Mouse (Mus musculus) splenic B cell, adult 2 months (primary cell): ENCODE measurements around the gene Nkain1.
A peak's percentile ranks its signal among the peaks of the same experiment; 100 is the strongest.

Experiments used
- DNase-seq: peaks from one replicate; pipeline ENCODE4 v3.0.0-alpha.2; 2011; ENCODE audit warnings: low read depth, low spot score
- H3K27me3 ChIP-seq: 2 replicates; pipeline ENCODE4 v1.6.1; 2012; ENCODE audit warnings: mild to moderate bottlenecking, low read length, moderate library complexity, mixed read lengths; ENCODE audit not compliant: control insufficient read depth, poor library complexity, insufficient read depth, severe bottlenecking
- H3K36me3 ChIP-seq: 2 replicates; pipeline ENCODE4 v1.6.1; 2012; ENCODE audit warnings: mild to moderate bottlenecking, low read length, moderate library complexity, mixed read lengths; ENCODE audit not compliant: control insufficient read depth, poor library complexity, insufficient read depth, severe bottlenecking

Nkain1 gene

GRCm38 (mm10) chr4:130560576-130561310 lies 13.2 kb downstream of the Nkain1 start:
- DNase-seq, result no peak
- no peaks in the 10 kb centered on the region for H3K27me3 ChIP-seq
- no peaks in the 10 kb centered on the region for H3K36me3 ChIP-seq

GRCm38 (mm10) chr4:130559220-130559619 lies 14.8 kb downstream of the Nkain1 start:
- Histone ChIP-seq H3K27me3 (no peaks in the 10 kb centered on the region), H3K36me3 (no peaks in the 10 kb centered on the region)
- no peak for DNase-seq

- H3K27me3 ChIP-seq, result no peaks in the 10 kb centered on the region
- H3K36me3 ChIP-seq, result no peaks in the 10 kb centered on the region
- DNase-seq, result no peak
Observed at GRCm38 (mm10) chr4:130557852-130558251, 16.1 kb downstream of the Nkain1 start.

GRCm38 (mm10) chr4:130556992-130557391 lies 17.0 kb downstream of the Nkain1 start:
- no peaks in the 10 kb centered on the region for H3K36me3 ChIP-seq
- H3K27me3 ChIP-seq, result no peaks in the 10 kb centered on the region
- DNase-seq, result no peak

- H3K36me3 ChIP-seq, result no peaks in the 10 kb centered on the region
- no peaks in the 10 kb centered on the region for H3K27me3 ChIP-seq
- no peak for DNase-seq
Observed at GRCm38 (mm10) chr4:130556224-130556623, 17.7 kb downstream of the Nkain1 start.

GRCm38 (mm10) chr4:130553121-130553448 lies 20.9 kb downstream of the Nkain1 start:
- Histone ChIP-seq H3K36me3 (no peaks in the 10 kb centered on the region), H3K27me3 (no peaks in the 10 kb centered on the region; the same call in 1 of the 2 replicates)
- DNase-seq, result no peak

- no peak for DNase-seq
- H3K27me3 ChIP-seq, result no peaks in the 10 kb centered on the region; the same call in 1 of the 2 replicates
- H3K36me3 ChIP-seq, result no peaks in the 10 kb centered on the region
Observed at GRCm38 (mm10) chr4:130552312-130553120, 21.5 kb downstream of the Nkain1 start.

- no peak for DNase-seq
- H3K36me3 ChIP-seq, result no peaks in the 10 kb centered on the region
- H3K27me3 ChIP-seq, result no peaks in the 10 kb centered on the region; the same call in 1 of the 2 replicates
Observed at GRCm38 (mm10) chr4:130550511-130550910, 23.5 kb downstream of the Nkain1 start.

GRCm38 (mm10) chr4:130549189-130549588 lies 24.8 kb downstream of the Nkain1 start:
- H3K27me3 ChIP-seq, result no peaks in the 10 kb centered on the region; the same call in 1 of the 2 replicates
- H3K36me3 ChIP-seq, result no peaks in the 10 kb centered on the region
- DNase-seq, result peak; percentile 8

- no peaks in the 10 kb centered on the region for H3K36me3 ChIP-seq
- no peaks in the 10 kb centered on the region; the same call in 1 of the 2 replicates for H3K27me3 ChIP-seq
- DNase-seq, result no peak
Observed at GRCm38 (mm10) chr4:130546798-130547562, 27.0 kb downstream of the Nkain1 start.

- H3K36me3 ChIP-seq, result no peaks in the 10 kb centered on the region
- DNase-seq, result no peak
- no peaks in the 10 kb centered on the region for H3K27me3 ChIP-seq
Observed at GRCm38 (mm10) chr4:130544392-130544791, 29.6 kb downstream of the Nkain1 start.

- Histone ChIP-seq H3K36me3 (no peaks in the 10 kb centered on the region), H3K27me3 (no peaks in the 10 kb centered on the region)
- no peak for DNase-seq
Observed at GRCm38 (mm10) chr4:130543121-130543520, 30.9 kb downstream of the Nkain1 start.

GRCm38 (mm10) chr4:130540831-130541230 lies 33.1 kb downstream of the Nkain1 start:
- Histone ChIP-seq H3K27me3 (no peaks in the 10 kb centered on the region), H3K36me3 (no peaks in the 10 kb centered on the region)
- DNase-seq, result no peak

- H3K27me3 ChIP-seq, result no peaks in the 10 kb centered on the region
- no peak for DNase-seq
- H3K36me3 ChIP-seq, result no peaks in the 10 kb centered on the region
Observed at GRCm38 (mm10) chr4:130539706-130540105, 34.3 kb downstream of the Nkain1 start.

- Histone ChIP-seq H3K36me3 (no peaks in the 10 kb centered on the region), H3K27me3 (no peaks in the 10 kb centered on the region)
- no peak for DNase-seq
Observed at GRCm38 (mm10) chr4:130539053-130539452, 34.9 kb downstream of the Nkain1 start.
